Mouse (Mus musculus): Measurements from ENCODE around the gene 5730522E02Rik. TPM values are rescaled to one million over a fixed set of nuclear protein-coding genes. Genes with fewer than 3 reads are reported as not detected.

5730522E02Rik gene
- total RNA-seq, 2 experiments from 2014 or later = 10.5 to 14.0 TPM

GRCm38 (mm10) chr11:26061471-26062137 lies 149.0 kb downstream of the 5730522E02Rik start:
- DNase-seq (ENCODE audit: extremely low spot score in 1 of 2, low spot score in 1 of 2) = no peak

GRCm38 (mm10) chr11:26013527-26013926 lies 197.0 kb downstream of the 5730522E02Rik start:
- DNase-seq (ENCODE audit: extremely low spot score in 1 of 2, low spot score in 1 of 2) = peak in 1 of 2 experiments; percentile 30

- DNase-seq (ENCODE audit: extremely low spot score in 1 of 2, low spot score in 1 of 2) = no peak
Measured at GRCm38 (mm10) chr11:26004018-26004417, 206.5 kb downstream of the 5730522E02Rik start.

- no peak for DNase-seq (ENCODE audit: extremely low spot score in 1 of 2, low spot score in 1 of 2)
Measured at GRCm38 (mm10) chr11:25999738-26000137, 210.8 kb downstream of the 5730522E02Rik start.

GRCm38 (mm10) chr11:25997469-25997868 lies 213.1 kb downstream of the 5730522E02Rik start:
- no peak for DNase-seq (ENCODE audit: extremely low spot score in 1 of 2, low spot score in 1 of 2)

GRCm38 (mm10) chr11:25994128-25994527 lies 216.4 kb downstream of the 5730522E02Rik start:
- no peak for DNase-seq (ENCODE audit: extremely low spot score in 1 of 2, low spot score in 1 of 2)

GRCm38 (mm10) chr11:25992216-25992615 lies 218.3 kb downstream of the 5730522E02Rik start:
- no peak for DNase-seq (ENCODE audit: extremely low spot score in 1 of 2, low spot score in 1 of 2)

- no peak for DNase-seq (ENCODE audit: extremely low spot score in 1 of 2, low spot score in 1 of 2)
Measured at GRCm38 (mm10) chr11:25978736-25979276, 231.8 kb downstream of the 5730522E02Rik start.

GRCm38 (mm10) chr11:25941504-25941903 lies 269.1 kb downstream of the 5730522E02Rik start:
- DNase-seq (ENCODE audit: extremely low spot score in 1 of 2, low spot score in 1 of 2) = no peak

- no peak for DNase-seq (ENCODE audit: extremely low spot score in 1 of 2, low spot score in 1 of 2)
Measured at GRCm38 (mm10) chr11:25940716-25941294, 269.8 kb downstream of the 5730522E02Rik start.

- DNase-seq (ENCODE audit: extremely low spot score in 1 of 2, low spot score in 1 of 2) = no peak
Measured at GRCm38 (mm10) chr11:25926267-25926666, 284.3 kb downstream of the 5730522E02Rik start.

- DNase-seq (ENCODE audit: extremely low spot score in 1 of 2, low spot score in 1 of 2) = no peak
Measured at GRCm38 (mm10) chr11:25902321-25902720, 308.2 kb downstream of the 5730522E02Rik start.

GRCm38 (mm10) chr11:25901666-25902065 lies 308.9 kb downstream of the 5730522E02Rik start:
- DNase-seq (ENCODE audit: extremely low spot score in 1 of 2, low spot score in 1 of 2) = no peak

GRCm38 (mm10) chr11:25893906-25894305 lies 316.7 kb downstream of the 5730522E02Rik start:
- DNase-seq (ENCODE audit: extremely low spot score in 1 of 2, low spot score in 1 of 2) = no peak

- no peak for DNase-seq (ENCODE audit: extremely low spot score in 1 of 2, low spot score in 1 of 2)
Measured at GRCm38 (mm10) chr11:25872983-25873382, 337.6 kb downstream of the 5730522E02Rik start.

GRCm38 (mm10) chr11:25872317-25872716 lies 338.2 kb downstream of the 5730522E02Rik start:
- no peak for DNase-seq (ENCODE audit: extremely low spot score in 1 of 2, low spot score in 1 of 2)

GRCm38 (mm10) chr11:25866292-25866691 lies 344.3 kb downstream of the 5730522E02Rik start:
- no peak for DNase-seq (ENCODE audit: extremely low spot score in 1 of 2, low spot score in 1 of 2)

GRCm38 (mm10) chr11:25862686-25863085 lies 347.9 kb downstream of the 5730522E02Rik start:
- peak; percentile 67 to 86 for DNase-seq (ENCODE audit: extremely low spot score in 1 of 2, low spot score in 1 of 2)

- no peak for DNase-seq (ENCODE audit: extremely low spot score in 1 of 2, low spot score in 1 of 2)
Measured at GRCm38 (mm10) chr11:25856629-25857568, 353.7 kb downstream of the 5730522E02Rik start.

GRCm38 (mm10) chr11:25855794-25856193 lies 354.8 kb downstream of the 5730522E02Rik start:
- no peak for DNase-seq (ENCODE audit: extremely low spot score in 1 of 2, low spot score in 1 of 2)

GRCm38 (mm10) chr11:25854216-25854615 lies 356.3 kb downstream of the 5730522E02Rik start:
- no peak for DNase-seq (ENCODE audit: extremely low spot score in 1 of 2, low spot score in 1 of 2)

All from layer of hippocampus, postnatal 25 days (tissue).